Mouse (Mus musculus) embryonic stem cell, embryonic (primary cell): ENCODE results near the gene St7.

ENCODE experiments used
- CTCF ChIA-PET, 4 experiments: fragments of 300-600 bp in 2 of 4; fragments of 350-600 bp in 2 of 4; sonication (Branson Sonifier 250); formaldehyde crosslinking; loops; one replicate each; lab custom pipeline; 2022; ENCODE audit warnings: inconsistent platforms in 2 of 4; lab: Charles Lee
- POLR2A ChIA-PET, 4 experiments: fragments of 300-600 bp in 2 of 4; fragments of 350-600 bp in 2 of 4; sonication (Branson Sonifier 250); formaldehyde crosslinking; loops; one replicate each; lab custom pipeline; 2022; ENCODE audit warnings: antibody characterized with exemption in 4 of 4, inconsistent platforms in 1 of 4; lab: Charles Lee

The St7 gene

DNA sequence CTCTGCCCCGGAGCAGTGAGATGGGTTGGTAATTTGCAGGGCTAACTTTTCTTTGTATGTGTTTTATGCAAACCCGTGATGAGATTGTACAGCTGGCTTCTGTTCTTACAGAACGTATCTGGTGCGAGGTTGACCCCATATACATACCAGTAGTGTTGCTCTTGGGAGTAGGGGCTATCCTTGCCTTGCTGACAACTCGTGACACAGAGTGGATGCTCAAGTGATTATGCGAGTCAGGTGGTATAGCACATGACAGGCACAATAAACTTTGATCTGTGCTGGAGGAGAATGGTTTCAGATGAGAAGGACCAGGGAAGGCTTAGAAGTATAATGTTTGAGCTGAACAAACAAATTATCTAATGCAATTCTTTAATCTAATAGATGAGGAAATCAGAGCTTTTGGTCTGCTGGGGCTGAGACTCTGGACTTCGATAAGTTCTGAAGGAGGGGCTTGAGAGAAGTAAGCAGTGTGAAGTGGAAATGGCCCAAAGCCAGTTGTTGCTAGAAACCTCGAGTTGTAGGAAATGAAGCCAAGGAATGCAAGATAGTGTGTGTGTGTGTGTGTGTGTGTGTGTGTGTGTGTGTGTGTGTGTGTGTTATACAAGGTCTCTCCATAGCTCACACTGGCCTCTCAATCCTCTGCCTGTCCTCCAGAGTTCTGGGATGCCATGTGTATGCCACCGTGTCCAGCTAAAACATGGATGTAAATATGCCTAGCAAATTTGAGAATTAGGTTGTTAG, 251.3 kb downstream of the St7 start:
- ChIA-PET CTCF (no interaction called here), POLR2A (interaction anchor here in 2 of 4 experiments (0.8 to 1.2 kb wide), 2 partner anchors 56 to 585 kb away, joined by 3 to 6 read pairs; no protein-coding TSS in a partner anchor)

DNA sequence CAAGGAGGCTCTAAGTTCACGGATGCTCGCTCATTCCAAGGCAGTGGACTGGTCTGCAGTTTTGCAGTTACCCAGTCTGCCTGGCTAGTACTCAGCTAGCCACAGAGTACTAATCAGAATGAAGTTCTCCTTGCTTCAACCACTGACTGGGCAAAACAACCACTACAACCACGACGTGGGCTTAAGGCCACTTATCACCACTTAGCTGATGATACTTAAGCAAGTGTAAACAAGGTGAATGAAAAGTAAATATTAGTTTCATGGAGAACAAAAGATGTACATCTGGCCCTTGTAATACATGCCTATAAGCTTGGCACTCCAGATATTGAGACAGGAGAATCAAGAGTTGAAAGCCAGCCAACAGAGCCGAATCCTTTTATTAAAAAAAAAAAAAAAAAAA, 253.7 kb downstream of the St7 start:
- ChIA-PET CTCF (interaction anchor here in 1 of 4 experiments (0.7 kb wide), 1 partner anchor 521 kb away, joined by 6 read pairs; no protein-coding TSS in a partner anchor), POLR2A (no interaction called here)

DNA sequence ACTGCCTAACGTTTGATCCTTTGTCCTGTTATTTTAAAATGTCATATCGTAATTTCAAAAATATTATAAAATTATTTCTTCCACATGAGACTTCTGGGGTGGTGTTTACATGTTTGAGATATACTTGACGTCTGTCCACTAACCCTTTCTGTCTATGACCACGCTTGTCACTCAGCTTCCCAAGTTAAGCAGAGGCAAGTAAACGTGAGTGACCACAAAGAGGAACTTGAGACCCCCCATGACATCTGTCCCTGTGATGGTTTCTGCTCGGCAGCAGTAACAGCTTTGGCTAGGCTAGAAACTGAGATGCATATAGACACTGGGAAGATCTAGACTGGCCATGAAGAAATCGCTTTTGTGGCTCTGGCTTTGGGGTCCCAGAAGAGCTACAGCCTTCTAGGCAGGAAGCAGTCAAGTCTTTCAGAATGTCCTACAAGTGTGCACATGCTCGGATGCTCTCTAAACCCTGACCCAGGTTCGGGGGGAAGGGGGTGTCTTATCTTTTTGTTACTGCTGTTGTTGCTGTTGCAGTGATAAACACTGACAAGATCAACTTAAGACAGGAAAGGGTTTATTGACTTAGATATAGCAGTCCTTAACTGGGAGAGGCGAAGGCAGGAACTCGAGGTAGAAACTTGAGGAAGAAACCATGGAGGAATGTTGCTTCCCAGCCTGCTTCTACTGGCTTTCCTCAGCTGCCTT, 254.5 kb downstream of the St7 start:
- ChIA-PET POLR2A (no interaction called here), CTCF (interaction anchor here in 1 of 4 experiments (0.7 kb wide), 1 partner anchor 520 kb away, joined by 6 read pairs; no protein-coding TSS in a partner anchor)

- ChIA-PET POLR2A (no interaction called here), CTCF (no interaction called here)
Measured at GRCm38 (mm10) chr6:17949103-17949502, 256.4 kb downstream of the St7 start.

DNA sequence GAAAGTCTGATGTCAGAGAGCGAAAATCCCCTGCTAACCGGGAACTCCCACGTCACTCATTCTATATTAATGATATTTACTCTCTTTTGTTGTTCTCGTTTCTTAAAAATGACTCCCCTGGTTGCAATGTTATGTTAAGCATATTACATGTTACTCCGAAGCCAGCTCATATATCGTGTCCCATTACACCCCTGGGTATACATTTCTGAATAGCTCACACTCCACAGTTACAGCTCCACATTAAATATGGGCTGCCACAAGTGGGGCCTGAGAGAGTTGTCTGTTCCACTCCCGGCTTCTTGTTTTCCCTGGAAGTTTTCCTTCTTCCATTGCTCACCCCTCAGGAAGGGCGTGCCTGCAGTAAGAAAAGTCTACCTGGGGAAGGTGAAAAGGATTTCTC, 259.0 kb downstream of the St7 start:
- POLR2A ChIA-PET = no interaction called here
- CTCF ChIA-PET = interaction anchor here in 1 of 4 experiments (0.5 kb wide), 1 partner anchor 372 kb away, joined by 8 read pairs; no protein-coding TSS in a partner anchor

DNA sequence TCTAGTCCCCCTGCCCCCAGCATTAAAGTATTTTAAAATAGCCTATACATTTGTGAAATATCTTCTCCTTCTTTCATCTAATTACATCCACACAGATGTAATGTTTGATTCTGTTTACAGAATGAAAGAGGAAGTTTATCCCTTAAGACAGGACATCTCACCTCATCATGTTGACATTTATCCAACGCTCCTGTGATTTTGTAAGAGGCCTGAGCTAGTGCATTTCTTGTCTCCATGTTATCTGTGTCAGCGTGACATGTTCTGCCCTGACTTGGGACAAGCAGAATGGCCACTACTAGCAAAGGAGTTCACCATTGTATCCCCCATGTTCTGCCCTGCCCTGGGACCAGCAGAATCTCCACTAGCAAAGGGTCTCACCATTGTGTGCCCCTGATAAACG, 270.7 kb downstream of the St7 start:
- ChIA-PET POLR2A (no interaction called here), CTCF (no interaction called here)

- POLR2A ChIA-PET = no interaction called here
Measured at GRCm38 (mm10) chr6:17968467-17969144, 275.9 kb downstream of the St7 start.

GRCm38 (mm10) chr6:17969815-17970214, 277.1 kb downstream of the St7 start:
- CTCF ChIA-PET = no interaction called here
- POLR2A ChIA-PET = no interaction called here

More at GRCm38 (mm10) chr6:17968467-17969144, 275.9 kb downstream of the St7 start:
- CTCF ChIA-PET = no interaction called here

DNA sequence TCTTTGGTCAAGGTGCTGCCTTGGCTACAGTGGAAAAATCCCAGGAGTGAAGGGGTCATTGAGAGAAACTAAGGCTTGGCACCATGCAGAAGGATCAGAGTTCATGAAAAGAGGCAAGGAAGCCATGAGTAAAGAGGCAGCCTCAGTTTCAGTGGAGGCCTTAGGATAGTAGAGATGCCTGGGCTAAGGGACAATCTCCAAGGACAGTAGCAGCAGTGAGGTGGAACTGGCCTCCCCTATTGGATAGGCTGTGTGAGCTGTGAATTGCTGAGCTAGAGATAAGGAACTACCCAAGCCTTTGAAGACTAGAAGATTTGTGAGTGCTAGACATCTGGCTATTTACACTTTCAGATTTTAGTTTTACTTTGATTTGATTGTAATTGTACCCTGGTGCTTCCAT, 278.7 kb downstream of the St7 start:
- CTCF ChIA-PET = no interaction called here
- POLR2A ChIA-PET = interaction anchor here in 1 of 4 experiments (0.6 kb wide), 1 partner anchor 822 kb away, joined by 4 read pairs; no protein-coding TSS in a partner anchor

- CTCF ChIA-PET = no interaction called here
- POLR2A ChIA-PET = no interaction called here
Measured at GRCm38 (mm10) chr6:17974416-17974815, 281.7 kb downstream of the St7 start.

DNA sequence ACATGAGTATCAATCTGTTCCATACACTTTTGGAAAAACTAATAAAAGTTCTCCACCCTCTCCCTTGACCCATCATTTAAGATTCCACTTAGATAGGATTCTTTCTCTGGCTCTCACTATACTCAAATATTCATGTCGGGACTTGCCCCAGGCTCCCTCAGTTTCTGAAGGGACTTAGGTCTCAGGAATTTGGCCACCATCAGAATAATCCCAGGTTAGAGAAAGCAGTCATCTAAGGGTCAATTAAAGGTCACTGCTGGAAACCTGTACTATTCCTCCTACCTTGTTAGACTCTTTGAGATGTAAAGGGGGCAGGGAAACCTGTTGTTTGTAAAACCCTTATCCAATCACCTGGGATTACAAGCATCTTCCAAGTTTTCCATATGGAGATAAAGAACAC, 284.4 kb downstream of the St7 start:
- ChIA-PET CTCF (no interaction called here), POLR2A (no interaction called here)

DNA sequence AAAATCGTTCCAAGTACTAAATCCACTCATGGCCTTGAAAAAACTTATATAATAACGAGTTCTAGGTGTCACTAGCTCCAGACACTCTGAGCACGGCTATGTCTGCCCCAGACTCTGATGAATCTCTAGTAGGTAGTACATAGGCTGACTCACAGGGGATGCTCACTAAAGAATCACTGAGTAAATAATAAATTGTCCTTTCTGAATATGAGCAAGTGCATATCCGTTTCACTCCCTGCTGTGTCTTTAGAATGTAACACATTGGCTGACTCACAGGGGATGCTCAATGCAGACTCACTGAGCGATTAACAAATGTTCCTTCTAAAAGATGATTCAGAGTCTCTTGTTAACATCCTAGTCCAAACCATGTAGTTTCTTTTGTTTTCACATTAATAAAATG, 285.6 kb downstream of the St7 start:
- POLR2A ChIA-PET = no interaction called here
- CTCF ChIA-PET = no interaction called here

GRCm38 (mm10) chr6:17978881-17979280, 286.1 kb downstream of the St7 start:
- POLR2A ChIA-PET = no interaction called here
- CTCF ChIA-PET = no interaction called here

DNA sequence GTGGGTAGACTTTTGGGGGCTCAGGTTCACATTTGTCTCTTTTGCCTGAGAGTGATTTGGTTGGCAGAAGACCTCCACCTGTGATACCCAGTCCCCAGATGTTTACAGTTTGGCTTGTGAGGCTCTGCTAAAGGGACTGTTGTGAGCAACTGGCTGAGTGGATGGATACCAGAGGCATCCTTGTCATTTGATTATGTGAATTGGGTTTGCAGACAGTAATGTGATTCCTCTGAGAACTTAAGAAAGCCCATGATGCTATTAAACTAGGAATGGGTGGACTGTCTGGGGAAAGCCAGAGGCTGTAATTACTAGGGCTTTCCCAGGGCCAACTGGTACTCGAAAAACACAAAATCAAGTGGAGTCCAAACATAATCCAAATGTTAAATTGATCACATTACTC, 286.6 kb downstream of the St7 start:
- ChIA-PET POLR2A (no interaction called here), CTCF (no interaction called here)

GRCm38 (mm10) chr6:17990173-17991028, 297.7 kb downstream of the St7 start:
- ChIA-PET CTCF (no interaction called here), POLR2A (no interaction called here)

GRCm38 (mm10) chr6:17991625-17992024, 298.9 kb downstream of the St7 start:
- POLR2A ChIA-PET = no interaction called here

More at GRCm38 (mm10) chr6:17991625-17992024, 298.9 kb downstream of the St7 start:
- CTCF ChIA-PET = interaction anchor here in 1 of 4 experiments (0.6 kb wide), 1 partner anchor 123 kb away, joined by 7 read pairs; no protein-coding TSS in a partner anchor
